Comparison of ENCODE assay signal across 8 mouse cellular contexts in the genomic region with DNA sequence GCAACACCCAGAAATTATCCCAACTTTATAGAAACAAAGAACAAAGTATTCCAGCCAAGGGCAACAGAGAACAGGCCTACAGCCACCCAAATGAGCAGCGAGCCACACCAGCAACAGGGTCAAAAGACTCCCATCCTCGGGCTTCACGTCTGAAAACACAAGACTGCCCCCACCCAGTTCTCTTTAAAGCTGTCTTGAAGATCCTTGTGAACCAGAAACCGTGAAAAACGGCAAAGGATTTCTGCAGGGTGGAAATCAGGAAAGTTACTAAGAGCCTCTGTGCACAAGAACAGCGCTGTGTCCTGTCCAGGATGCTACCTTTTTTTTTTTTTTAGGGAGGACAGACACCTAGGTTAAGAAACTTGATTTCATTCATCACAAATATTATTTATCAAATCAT. TPM values are rescaled to one million over a fixed set of nuclear protein-coding genes. Genes with fewer than 3 reads are reported as not detected.
A peak's percentile ranks its signal among the peaks of the same experiment; 100 is the strongest.
DNase-seq lines count a peak whose midpoint lies in the region; ATAC-seq and TF ChIP-seq lines count a peak whose summit lies in the region.

No protein-coding gene starts in this region.

- ATAC-seq in hindbrain, embryonic 12.5 days (ENCODE audit: low FRiP score), result no peak
- no peak for ATAC-seq in midbrain, embryonic 13.5 days

- no peak overlapping the region for H3K9ac ChIP-seq in hindbrain, embryonic 12.5 days
- H3K9ac ChIP-seq in midbrain, embryonic 13.5 days (replicated peaks), result 0 out of 2 replicates have a peak overlapping the region, but pooled peaks have one; percentile 82

- peak overlapping the region; percentile 97 for H3K4me3 ChIP-seq in bone marrow macrophage, adult 2 months (ENCODE audit: insufficient read depth, low read length)
- H3K4me3 ChIP-seq in hindbrain, embryonic 12.5 days, result peak overlapping the region; percentile 50
- peak overlapping the region; percentile 68 for H3K4me3 ChIP-seq in midbrain, embryonic 13.5 days (replicated peaks)

- no peak for TF ChIP-seq CTCF in bone marrow macrophage, adult 2 months (IDR thresholded peaks at IDR 0.05; ENCODE audit: low read depth, low read length)

- H3K9me3 ChIP-seq in hindbrain, embryonic 12.5 days (replicated peaks), result no peaks in the 10 kb centered on the region
- H3K9me3 ChIP-seq in midbrain, embryonic 13.5 days, result no peaks in the 10 kb centered on the region

- peak overlapping the region; percentile 74; the same call in 1 of the 2 replicates for H3K27ac ChIP-seq in bone marrow macrophage, adult 2 months (ENCODE audit: insufficient read depth, low read depth, low read length)
- H3K27ac ChIP-seq in hindbrain, embryonic 12.5 days, result no peak overlapping the region
- no peak overlapping the region for H3K27ac ChIP-seq in midbrain, embryonic 13.5 days

- H3K27me3 ChIP-seq in hindbrain, embryonic 12.5 days, result peaks cover 10% of the 10 kb centered on the region
- 0 out of 2 replicates have a peak, but pooled peaks cover 4% of the 10 kb centered on the region for H3K27me3 ChIP-seq in midbrain, embryonic 13.5 days

- peaks cover 50% of the 10 kb centered on the region for H3K4me1 ChIP-seq in bone marrow macrophage, adult 2 months (ENCODE audit: control insufficient read depth, insufficient read depth, low read length)
- H3K4me1 ChIP-seq in hindbrain, embryonic 12.5 days, result peaks cover 6% of the 10 kb centered on the region
- H3K4me1 ChIP-seq in midbrain, embryonic 13.5 days (replicated peaks), result peaks cover 21% of the 10 kb centered on the region

- DNase-seq in kidney, adult 9 months, result peak; percentile 21
- DNase-seq in kidney, postnatal 36 days, result no peak
- no peak for DNase-seq in layer of hippocampus, postnatal 36 days
- no peak for DNase-seq in left cerebral cortex, postnatal 25 days (ENCODE audit: low spot score in 2 of 2)
- no peak for DNase-seq in adrenal gland, adult (ENCODE audit: inconsistent age in 2 of 2, low spot score in 1 of 2)

- H3K4me2 ChIP-seq in hindbrain, embryonic 12.5 days (replicated peaks), result peak overlapping the region; percentile 94
- peak overlapping the region; percentile 94 for H3K4me2 ChIP-seq in midbrain, embryonic 13.5 days (replicated peaks)

- 43% methylated on average over 6 of the region's 6 CpGs for WGBS in hindbrain, embryonic 12.5 days
- 41% methylated on average over 6 of the region's 6 CpGs for WGBS in midbrain, embryonic 13.5 days

- intact Hi-C loops in left cerebral cortex, postnatal 25 days (cut with DNase I), result no loop called here

- TF ChIP-seq POLR2A in bone marrow macrophage, adult 2 months (IDR thresholded peaks at IDR 0.05; ENCODE audit: borderline replicate concordance, low read depth, low read length), result no peak

- peaks cover 15% of the 10 kb centered on the region for H3K36me3 ChIP-seq in hindbrain, embryonic 12.5 days
- peaks cover 20% of the 10 kb centered on the region for H3K36me3 ChIP-seq in midbrain, embryonic 13.5 days

RNA-seq across cellular contexts. Expression of a gene that starts 1.7 kb away (rescaled TPM):
- 78.0 and 91.8 TPM in 2 replicates for polyA plus RNA-seq in bone marrow macrophage, adult 2 months (2012; ENCODE audit: insufficient read depth, insufficient read length, missing spikeins)
- polyA plus RNA-seq in hindbrain, embryonic 12.5 days (2016; fragmentation: Nextera tagmentation; extraction: Ambion mirVana), result 12.2 and 13.1 TPM in 2 replicates
- polyA plus RNA-seq in midbrain, embryonic 13.5 days (2015; fragmentation: Nextera tagmentation; extraction: Ambion mirVana), result 7.5 and 9.6 TPM in 2 replicates
- total RNA-seq in layer of hippocampus, postnatal 36 days (2021), result 10 to 100 TPM; 15.5 to 16.7 TPM
- total RNA-seq in left cerebral cortex, postnatal 25 days (2021), result 10 to 100 TPM; 18.6 to 19.8 TPM

RNA-seq across cellular contexts. Expression of a gene that starts 25.3 kb away (rescaled TPM):
- 7.9 and 10.0 TPM in 2 replicates for polyA plus RNA-seq in bone marrow macrophage, adult 2 months (2012; ENCODE audit: insufficient read depth, insufficient read length, missing spikeins)
- polyA plus RNA-seq in hindbrain, embryonic 12.5 days (2016; fragmentation: Nextera tagmentation; extraction: Ambion mirVana), result 4.1 and 5.0 TPM in 2 replicates
- 3.2 and 3.3 TPM in 2 replicates for polyA plus RNA-seq in midbrain, embryonic 13.5 days (2015; fragmentation: Nextera tagmentation; extraction: Ambion mirVana)
- total RNA-seq in layer of hippocampus, postnatal 36 days (2021), result 1 to 10 TPM; 1.8 to 3.4 TPM
- 1 to 10 TPM; 1.4 to 1.9 TPM for total RNA-seq in left cerebral cortex, postnatal 25 days (2021)

RNA-seq across cellular contexts. Expression of a gene that starts 28.3 kb away (rescaled TPM):
- 38.3 and 44.8 TPM in 2 replicates for polyA plus RNA-seq in bone marrow macrophage, adult 2 months (2012; ENCODE audit: insufficient read depth, insufficient read length, missing spikeins)
- polyA plus RNA-seq in hindbrain, embryonic 12.5 days (2016; fragmentation: Nextera tagmentation; extraction: Ambion mirVana), result 47.4 and 52.7 TPM in 2 replicates
- polyA plus RNA-seq in midbrain, embryonic 13.5 days (2015; fragmentation: Nextera tagmentation; extraction: Ambion mirVana), result 34.4 and 36.9 TPM in 2 replicates
- 10 to 100 TPM; 29.6 to 30.0 TPM for total RNA-seq in layer of hippocampus, postnatal 36 days (2021)
- 10 to 100 TPM; 27.6 to 31.2 TPM for total RNA-seq in left cerebral cortex, postnatal 25 days (2021)

RNA-seq across cellular contexts. Expression of a gene that starts 32.4 kb away (rescaled TPM):
- not detected in 2 replicates for polyA plus RNA-seq in bone marrow macrophage, adult 2 months (2012; ENCODE audit: insufficient read depth, insufficient read length, missing spikeins)
- polyA plus RNA-seq in hindbrain, embryonic 12.5 days (2016; fragmentation: Nextera tagmentation; extraction: Ambion mirVana), result 1.8 and 2.6 TPM in 2 replicates
- polyA plus RNA-seq in midbrain, embryonic 13.5 days (2015; fragmentation: Nextera tagmentation; extraction: Ambion mirVana), result 0.54 and 1.1 TPM in 2 replicates
- total RNA-seq in layer of hippocampus, postnatal 36 days (2021), result 1 to 10 TPM in 1 of 2 experiments, under 1 TPM in 1; 0.82 to 1.5 TPM
- total RNA-seq in left cerebral cortex, postnatal 25 days (2021), result 1 to 10 TPM in 1 of 2 experiments, under 1 TPM in 1; 0.92 to 1.1 TPM

RNA-seq across cellular contexts. Expression of a gene that starts 40.6 kb away (rescaled TPM):
- polyA plus RNA-seq in bone marrow macrophage, adult 2 months (2012; ENCODE audit: insufficient read depth, insufficient read length, missing spikeins), result 169 and 174 TPM in 2 replicates
- 793 and 799 TPM in 2 replicates for polyA plus RNA-seq in hindbrain, embryonic 12.5 days (2016; fragmentation: Nextera tagmentation; extraction: Ambion mirVana)
- 700 and 708 TPM in 2 replicates for polyA plus RNA-seq in midbrain, embryonic 13.5 days (2015; fragmentation: Nextera tagmentation; extraction: Ambion mirVana)
- total RNA-seq in layer of hippocampus, postnatal 36 days (2021), result 100 to 1,000 TPM; 254 to 269 TPM
- 100 to 1,000 TPM; 250 to 258 TPM for total RNA-seq in left cerebral cortex, postnatal 25 days (2021)
